Mouse (Mus musculus) MEL-GATA-1-ER (cell line): ENCODE data around the gene 7420426K07Rik.

Experiments
- DNase-seq: peaks from one replicate; pipeline ENCODE4 v3.0.0-alpha.2; 2012; ENCODE audit warnings: low read depth; ENCODE audit errors: extremely low read depth

7420426K07Rik gene

GRCm38 (mm10) chr9:98902819-98903218, at the start of gene 7420426K07Rik:
Gene 7420426K07Rik, plus strand, starts transcription at chr9:98903119.
- DNase-seq: no peak

DNA sequence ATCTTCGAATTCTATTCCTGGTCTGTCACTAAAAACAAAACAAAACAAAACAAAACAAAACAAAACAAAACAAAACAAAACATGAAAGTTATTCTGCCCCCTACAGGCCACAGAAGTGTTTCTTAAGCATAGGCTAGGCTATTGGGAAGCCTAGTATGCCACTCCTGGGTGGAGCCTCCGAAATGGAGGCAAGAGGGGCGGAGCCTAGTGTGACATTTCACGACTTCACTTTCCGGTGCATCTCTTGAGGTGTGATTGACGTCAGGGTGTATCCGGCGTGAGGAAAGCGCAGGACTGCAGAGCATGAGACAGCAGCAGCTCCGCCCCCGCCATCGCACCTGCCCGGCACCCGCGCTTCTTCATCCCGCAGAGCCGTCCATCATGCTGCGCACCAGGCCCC, 46.7 kb upstream of the 7420426K07Rik start, which contains the start of gene Prr23a2:
Prr23a2 (plus strand) TSS at position 285 of the 400 bp plus-strand sequence.
- no peak for DNase-seq

DNA sequence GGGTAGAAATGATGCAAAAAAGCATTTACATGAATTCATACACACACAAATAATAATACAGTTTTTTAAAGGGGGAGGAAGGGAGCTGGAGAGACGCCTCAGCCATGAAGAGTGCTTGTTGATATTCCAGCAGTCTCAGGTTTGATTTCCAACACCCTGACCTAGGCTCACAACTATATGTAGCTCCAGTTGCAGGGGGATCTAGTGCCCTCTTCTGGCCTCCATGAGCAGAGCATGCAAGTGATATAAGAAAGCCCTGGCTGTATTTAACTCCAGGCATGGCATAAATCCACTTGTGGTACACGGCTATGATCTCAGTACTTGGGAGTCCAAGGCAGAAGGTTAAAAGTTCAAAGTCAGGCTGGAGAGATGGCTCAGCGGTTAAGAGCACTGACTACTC, 39.5 kb upstream of the 7420426K07Rik start:
- no peak for DNase-seq

DNA sequence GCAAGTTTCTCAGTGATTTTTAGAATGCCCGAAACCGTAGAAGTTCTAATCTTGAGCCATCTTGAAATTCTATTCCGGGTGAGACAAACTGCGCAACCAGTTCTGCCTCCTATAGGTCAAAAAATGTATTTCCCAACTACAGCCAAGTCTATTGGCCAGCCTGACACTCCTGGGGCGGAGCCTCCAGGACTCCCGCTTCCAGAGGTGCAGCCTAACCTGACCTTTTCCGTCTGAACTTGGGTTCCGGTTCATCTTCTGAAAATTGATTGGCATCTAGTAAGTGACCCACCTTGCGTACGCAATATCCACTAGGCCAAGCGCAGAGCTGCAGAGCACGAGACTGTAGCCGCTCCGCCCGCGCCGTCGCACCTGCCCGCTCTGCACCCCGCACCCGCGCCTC, 38.3 kb upstream of the 7420426K07Rik start, which contains the start of gene Prr23a3:
Prr23a3 (plus strand) TSS at position 197 of the 400 bp plus-strand sequence.
- DNase-seq: no peak

GRCm38 (mm10) chr9:98901486-98901885, 1.4 kb upstream of the 7420426K07Rik start:
- DNase-seq: no peak

DNA sequence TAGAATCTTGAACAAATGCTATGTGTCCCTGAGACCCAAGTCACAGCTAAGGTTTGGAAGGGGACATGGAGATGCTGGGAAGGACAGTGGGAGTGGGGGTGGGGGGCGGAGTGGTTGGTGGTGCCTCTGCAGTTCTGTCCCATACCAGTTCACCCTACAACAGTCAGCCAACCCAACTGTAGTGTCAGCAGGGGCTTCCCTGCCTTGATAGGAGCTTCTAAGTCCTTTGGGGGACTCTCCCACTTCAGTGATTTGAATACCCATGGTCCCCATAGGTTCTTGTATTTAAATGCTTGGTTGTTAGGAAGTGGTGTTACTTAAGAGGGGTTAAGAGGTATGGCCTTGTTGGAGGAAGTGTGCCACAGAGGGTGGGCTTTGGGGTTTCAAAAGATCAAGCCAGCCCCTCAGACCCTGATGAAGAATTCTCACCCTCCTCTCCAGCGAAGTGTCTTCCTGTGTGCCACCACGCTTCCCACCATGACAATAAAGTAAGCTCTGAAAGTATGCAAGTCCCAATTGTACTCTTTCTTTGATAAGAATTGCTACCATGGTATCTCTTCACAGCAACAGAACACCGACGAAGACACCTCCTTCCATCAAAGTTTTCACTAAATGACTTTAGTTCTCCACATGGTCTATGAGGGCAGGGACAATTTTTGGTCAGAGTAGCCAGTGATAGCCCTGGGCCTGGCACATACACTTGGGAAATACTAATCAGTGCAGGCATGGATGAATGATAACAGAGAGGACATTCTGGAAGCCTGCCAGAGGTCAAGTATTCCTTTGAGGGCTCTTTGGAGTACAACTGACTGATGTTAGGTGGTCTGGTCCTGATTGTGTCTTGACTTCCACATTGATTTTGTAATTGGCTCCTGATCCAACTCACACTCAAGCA, 18.0 kb downstream of the 7420426K07Rik start:
- DNase-seq: no peak

- DNase-seq: no peak
These were observed 20.2 kb downstream of the 7420426K07Rik start for GRCm38 (mm10) chr9:98923119-98923518.

DNA sequence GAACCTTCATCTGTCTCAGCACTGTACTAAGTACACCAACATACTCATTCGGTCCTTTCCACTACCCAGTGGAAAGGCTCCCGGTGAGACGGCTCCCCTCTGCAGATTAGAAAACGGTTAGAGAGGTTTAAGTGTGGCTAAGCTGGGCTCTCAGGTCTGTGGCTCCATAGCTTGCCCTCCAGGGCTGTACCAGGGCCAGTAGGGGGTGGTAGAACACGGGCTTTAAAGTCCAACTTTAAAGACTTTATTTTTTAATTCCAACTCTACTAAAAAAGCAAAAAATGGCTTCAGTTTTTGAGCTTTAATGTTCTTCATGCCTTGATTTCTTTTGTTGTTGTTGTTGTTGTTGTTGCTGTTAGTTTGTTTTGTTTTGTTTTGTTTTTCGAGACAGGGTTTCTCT, 21.3 kb downstream of the 7420426K07Rik start:
- DNase-seq: no peak

DNA sequence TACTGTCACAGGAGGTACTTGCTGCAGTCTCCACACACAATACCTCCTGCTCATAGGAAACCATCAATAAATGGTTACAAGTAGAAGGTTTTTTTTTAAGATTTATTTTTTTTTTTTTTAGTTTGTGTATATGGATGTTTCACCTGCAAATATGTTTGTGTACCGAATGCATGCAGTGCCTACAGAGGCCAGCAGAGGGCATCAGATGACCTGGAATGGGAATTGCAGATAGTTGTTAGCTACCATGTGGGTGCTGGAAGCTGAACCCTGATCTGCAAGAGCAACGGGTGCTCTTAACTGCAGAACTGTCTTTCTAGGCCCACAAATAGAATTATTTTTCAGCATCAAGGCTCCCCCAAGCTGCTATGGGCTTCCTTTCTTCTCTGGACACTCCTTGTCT, 26.6 kb downstream of the 7420426K07Rik start:
- peak; percentile 2 for DNase-seq

- no peak for DNase-seq
These were observed 30.0 kb downstream of the 7420426K07Rik start for GRCm38 (mm10) chr9:98932931-98933330.

DNA sequence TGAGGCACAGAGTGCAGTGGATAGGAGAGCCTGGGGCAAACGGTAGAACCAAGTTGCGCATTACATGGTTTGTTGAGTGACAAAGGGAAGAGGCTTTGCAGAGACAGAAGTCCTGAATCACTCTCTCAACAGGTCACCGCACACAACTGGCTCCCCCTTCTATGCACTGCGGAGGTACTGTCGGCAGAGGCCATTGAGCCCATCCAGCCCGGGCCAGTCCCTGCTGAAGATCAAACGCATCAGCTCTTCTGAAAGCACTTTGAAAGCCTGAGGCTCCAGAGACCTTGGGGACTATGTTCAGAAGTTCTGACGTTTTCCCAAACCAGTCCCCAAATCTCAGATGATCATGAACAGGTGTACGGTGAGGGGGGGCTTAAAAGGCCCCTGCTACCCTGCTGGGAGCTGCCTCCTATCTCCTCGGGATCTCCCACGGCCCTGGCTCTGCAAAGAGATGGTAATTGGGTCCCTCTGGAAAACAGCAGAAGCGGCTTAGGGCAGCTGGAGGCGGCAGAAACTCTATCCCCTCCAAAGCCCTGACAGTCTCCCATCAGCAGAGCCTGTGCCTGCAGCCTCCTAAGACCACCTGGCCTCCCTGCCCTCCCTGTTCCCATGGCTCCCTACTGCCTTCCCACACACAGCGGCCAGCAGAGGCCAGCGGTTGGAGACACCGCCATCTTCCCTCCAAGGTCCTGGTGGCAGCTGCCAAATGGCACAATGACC, 32.4 kb downstream of the 7420426K07Rik start:
- no peak for DNase-seq

DNA sequence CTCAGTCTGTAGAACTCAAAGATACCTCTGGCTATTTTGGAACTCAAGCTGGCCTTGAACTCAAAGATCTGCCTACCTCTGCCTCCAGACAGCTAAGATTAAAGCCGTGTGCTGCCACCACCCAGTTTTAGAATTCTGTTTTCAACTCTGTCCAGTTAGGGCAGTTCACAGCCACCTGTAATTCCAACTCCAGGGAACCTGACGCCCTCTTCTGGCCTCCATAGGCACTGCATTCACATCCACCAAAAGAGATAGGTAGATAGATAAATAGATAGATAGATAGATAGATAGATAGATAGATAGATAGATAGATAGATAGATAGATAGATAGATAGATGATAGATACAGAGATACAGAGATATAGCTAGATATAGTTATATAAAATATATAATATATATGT, 36.4 kb downstream of the 7420426K07Rik start:
- no peak for DNase-seq

- DNase-seq: no peak
These were observed 49.5 kb downstream of the 7420426K07Rik start for GRCm38 (mm10) chr9:98952171-98953050.

DNA sequence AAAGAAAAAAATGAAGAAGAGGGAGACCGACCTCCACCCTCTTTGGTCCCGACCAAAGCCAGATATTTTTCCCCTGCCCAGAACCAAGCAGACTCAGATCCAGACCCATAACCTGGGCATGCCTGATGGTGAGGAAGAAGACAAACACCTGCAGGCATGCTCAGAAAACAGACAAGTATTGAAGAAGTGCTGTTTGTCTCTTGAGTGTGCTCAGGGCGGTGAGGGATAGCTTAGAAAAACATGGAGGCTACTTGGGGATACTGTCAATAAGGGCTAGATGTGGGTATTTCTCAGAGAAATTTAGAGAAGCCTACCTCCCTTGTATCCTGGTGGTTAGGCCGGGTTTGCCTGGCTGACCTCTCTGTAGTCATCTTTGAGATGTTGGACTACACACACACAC, 50.4 kb downstream of the 7420426K07Rik start:
- no peak for DNase-seq

DNA sequence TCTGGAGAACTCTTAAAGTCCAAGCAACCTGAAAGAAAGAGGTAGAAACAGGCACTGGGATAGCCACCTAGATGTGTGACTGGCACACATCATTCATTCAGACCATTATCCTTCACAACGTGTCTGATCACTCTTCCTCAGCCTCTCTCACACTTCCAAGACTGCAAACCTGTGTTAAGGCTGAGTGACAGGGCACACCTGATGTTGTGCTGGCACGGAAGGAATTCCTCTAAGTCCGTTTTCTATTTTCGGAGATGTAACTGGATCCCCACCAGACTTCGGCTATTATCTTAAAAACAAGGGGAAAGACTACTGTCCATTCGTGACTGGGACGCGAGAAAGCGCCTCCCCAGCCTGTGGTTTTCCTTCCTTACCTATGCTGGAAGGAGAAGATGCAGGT, 50.9 kb downstream of the 7420426K07Rik start:
- no peak for DNase-seq
